Mouse (Mus musculus) R1 (cell line): ENCODE results near the gene Btbd8.

Experiments used
- DNase-seq: peaks from one replicate; pipeline ENCODE4 v3.0.0-alpha.2; 2018; ENCODE audit warnings: low read depth, low spot score

Gene Btbd8

DNA sequence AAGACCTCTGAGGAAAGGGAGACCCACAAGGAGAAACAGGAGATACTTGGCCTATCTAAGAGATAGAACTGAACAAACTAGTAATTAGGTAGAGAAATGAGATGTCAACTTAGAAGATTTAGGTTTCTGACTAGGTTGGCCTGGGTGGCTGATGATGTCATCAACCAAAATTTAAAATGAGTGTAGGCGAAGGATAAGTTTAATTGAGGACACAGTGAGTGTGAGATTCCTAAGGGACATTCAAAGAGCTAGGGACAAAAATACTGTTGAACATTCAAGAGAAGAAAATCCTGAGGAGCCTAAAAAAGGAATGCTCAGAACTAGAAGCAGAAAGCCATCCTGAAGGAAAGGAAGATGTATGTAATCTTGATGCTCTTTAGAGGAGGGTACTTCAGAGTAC, 78.3 kb downstream of the Btbd8 start:
- DNase-seq = no peak

DNA sequence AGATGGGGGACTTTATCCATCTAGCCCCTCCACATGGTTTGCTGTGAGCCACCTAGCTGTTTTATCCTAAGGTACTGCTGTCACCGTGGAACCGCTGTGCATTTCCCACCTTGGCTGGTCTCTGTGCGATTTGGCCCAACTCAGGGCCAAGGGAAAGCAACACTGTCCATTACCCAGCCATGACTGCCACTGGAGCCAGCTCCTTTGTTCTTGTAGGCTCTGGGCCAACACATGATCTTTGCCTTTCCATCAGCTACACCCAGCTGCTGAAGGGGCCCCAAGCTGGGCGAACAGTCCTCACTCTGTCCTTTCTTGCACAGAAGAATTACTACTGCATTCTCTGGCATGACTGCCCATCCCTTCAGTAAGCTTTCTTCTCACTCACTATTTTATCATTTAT, 80.8 kb downstream of the Btbd8 start:
- no peak for DNase-seq

DNA sequence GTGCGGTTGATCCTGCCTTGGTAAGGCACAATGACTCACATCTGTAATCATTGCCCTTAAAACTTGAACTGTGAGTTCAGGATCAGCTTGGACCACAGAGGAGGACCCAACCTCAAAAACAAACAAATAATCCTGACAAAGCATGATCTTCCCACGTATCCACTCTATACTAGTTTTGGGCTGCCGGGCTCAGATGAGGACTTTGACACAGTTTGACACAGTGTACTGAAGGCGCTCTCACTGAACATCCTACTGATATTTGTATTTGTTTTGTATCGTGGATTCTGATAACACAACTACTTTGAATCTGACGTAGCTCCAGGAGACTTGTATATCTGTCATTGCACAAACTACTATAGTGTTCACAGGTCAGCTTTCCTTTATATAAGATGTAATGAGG, 83.6 kb downstream of the Btbd8 start:
- DNase-seq = no peak

DNA sequence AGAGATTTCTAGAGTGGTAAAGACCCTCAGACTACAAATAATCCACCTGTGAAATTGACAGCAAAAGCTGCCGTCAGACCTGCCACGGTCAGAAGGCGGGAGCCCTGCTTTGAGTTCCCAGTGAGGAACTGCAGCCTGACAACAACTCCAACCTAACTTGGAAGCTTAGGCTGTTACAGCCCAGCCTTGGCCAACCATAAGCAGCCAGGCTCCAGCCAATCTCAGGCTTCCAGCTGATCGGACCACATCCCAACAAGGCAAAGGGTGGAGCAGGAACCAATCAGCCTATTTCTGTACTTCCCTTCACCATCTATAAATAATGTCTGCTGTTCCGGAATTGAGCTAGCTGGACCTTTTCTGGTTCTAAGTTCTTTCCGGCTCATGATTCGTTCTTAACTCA, 84.1 kb downstream of the Btbd8 start:
- no peak for DNase-seq

DNA sequence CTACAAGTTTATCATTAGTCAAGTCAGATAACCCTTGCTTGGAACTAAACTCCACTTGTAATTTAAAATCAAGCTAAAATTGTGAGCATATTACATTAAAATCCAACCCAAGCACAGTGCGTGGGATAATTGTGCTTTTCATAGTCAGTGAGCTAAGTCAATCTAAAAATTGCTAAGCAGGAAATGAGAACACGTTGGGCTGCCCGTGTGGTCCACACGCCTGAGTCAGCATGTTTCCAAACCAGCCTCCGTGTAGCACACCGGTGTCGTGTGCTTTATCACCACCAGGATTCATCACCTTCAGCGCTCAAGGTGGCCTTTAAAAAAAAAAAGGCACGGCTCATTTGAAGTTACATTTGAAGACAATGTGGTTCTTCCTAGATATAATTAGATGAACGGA, 86.5 kb downstream of the Btbd8 start:
- no peak for DNase-seq

DNA sequence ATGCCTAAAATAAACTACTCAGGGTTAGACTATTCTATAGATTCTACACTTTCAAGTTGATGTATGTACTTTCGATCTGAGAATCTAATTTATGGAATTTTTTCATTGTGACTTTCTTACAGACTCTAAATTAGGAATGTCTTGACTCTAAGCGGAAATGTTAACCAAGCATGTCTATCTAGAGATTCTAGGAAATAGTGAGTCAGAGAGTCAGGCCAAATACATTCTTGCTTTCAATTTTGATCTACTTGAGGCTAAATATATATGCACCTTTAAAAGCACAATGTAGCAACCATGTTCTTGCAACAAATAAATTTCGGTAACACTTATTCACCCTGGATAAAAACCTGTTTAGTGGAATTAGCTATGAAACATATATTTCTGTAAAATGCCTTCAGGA, 91.1 kb downstream of the Btbd8 start:
- no peak for DNase-seq

DNA sequence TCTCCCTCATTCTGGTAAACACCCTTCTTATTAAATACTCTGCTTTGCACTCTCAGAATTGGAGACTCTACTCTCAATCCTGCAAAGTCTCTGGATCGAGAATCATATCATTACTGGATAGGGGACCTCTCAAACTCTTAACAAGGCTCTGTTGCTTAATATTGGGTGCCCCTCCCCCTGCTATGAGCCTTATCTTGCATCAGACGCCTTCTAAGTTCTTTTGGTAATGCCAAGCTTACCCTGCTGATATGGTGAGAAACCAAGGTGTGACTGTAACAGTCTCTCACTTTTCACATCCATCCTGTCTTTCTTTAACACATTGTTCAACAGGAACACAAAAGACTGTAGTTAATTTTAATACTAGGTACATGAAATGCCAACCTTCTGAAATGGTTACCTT, 95.8 kb downstream of the Btbd8 start:
- DNase-seq = no peak

DNA sequence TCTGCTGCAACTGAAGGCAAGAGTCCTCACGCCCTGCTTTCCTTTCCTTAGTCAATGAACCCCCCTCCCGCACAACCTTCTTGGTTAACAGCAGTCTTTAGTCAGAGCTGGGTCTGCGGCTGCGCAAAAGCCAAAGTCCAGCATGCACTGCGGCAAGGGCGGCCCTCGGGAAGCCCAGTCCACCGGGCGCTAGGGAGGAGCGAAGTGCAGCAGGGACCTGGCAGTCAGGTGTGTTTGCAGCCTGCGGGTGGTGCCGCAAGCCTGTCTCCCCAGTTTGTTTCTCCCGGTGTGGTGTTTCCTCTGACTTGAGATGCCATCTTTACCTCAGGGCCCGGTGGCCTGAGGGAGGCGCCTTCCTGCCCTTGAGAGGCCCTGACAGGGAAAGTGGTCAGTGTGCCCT, 96.8 kb downstream of the Btbd8 start, which contains the start of gene 1700028K03Rik:
Gene 1700028K03Rik (plus strand): TSS at position 129 of the 400 bp plus-strand sequence.
- peak; percentile 50 for DNase-seq

DNA sequence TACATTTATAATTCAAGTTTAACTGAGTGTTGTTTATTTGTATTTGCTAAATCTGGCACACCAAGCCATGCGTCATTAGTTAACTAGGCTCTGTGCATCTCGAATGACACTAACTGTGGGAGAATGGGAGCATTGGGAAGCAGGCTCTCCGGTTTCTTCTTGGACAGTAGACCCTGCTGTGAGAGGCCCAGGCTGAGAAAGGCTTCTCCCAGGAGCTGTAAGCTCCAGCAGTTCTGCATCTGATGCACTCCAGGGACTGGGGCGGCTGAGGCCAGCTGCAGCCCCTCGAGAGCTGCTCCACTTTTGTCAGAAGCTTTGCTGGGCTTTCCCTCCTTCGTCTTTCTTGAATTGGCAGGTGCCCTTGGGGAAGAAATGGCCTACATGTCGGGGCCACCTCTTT, 103.9 kb downstream of the Btbd8 start:
- DNase-seq = no peak

DNA sequence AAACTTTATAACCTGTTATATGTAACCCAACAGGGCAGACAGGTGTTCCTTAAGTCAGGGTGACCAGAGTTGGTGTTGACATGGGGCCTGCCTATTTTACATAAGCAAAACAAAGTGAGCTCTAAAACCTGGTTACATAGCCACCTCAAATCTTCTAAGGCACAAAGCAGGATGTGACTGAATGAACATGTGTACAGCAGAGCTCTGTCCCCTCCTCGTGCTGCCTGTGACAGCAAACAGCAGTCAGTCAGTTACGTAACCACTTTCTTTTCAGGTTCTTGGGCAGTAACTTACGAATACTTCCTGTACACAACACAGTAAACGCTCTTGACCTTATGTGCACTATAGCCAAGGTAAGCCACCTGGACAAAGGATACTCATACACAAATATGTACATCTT, 108.1 kb downstream of the Btbd8 start:
- no peak for DNase-seq

DNA sequence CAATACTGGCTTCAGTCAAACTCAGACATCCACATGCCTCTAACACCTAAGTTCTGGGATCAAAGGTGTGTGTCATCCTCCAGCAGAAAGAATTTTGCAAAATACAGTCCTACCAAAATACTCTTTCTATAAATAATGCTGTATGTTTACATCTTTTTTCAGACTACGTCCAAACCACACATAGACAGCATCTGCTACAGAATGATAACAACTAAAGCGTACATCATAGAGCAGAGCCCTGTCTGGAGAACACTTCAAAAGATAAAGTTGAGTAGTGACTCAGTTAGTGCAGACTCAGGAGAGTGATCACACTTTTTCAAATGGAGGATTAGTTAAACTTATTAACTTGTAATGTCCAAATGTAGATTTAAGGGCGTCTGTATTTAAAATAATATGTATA, 110.2 kb downstream of the Btbd8 start:
- no peak for DNase-seq

DNA sequence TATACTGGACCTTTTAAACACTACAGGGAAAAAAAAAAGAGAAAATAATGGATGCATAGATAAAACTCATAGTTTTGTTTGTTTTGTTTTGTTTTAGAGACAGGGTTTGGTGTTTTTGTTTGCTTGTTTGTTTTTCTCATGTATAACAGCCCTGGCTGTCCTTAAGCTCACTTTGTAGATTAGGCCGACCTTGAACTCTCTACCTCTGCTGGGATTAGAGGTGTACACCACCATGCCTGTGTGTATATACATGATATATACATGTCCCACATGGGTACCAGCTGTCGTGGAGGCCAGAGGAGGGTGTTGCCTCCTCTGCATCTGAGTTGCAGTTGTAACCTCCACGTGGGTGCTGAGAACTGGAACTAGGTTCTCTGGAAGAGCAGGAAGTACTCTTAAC, 110.6 kb downstream of the Btbd8 start:
- no peak for DNase-seq

DNA sequence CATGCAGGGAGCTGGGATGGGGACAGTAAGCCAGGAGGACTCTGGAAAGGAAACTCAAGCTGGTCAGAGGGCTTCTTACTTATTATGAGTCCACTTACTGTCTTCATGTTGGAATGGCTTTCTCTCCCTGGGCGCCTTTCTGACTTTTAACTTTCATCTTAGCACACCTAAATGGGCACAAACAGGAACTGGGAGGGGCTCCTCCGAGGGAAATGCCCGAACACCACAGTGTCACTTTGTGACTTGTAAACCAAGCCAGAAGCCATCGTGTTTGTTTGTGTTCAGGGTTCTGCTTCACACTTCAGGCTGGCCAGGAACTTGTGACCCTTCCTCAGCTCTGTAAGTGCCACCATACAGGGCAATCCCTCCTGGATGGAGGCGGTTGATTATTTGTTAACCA, 116.5 kb downstream of the Btbd8 start:
- no peak for DNase-seq

DNA sequence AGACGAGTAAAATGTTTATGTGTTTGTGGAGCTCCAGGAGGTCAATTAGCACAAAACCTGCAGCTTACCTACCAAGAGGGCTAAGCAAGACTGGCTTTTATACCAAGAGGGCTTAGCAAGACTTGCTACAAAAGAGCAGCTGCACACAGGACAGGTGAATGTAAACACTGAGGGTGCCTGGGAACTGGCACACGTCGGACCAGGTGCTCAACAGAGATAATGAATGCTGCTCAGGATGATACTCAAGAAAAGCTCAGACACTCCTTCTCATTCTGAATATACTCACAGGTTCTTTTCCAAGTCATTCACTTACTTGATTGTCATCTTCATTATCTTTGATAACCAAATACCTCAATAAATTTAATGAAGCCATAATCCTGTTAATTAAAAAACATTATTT, 119.2 kb downstream of the Btbd8 start:
- no peak for DNase-seq
